Mouse (Mus musculus): ENCODE data around the gene Zfp708.

Zfp708 gene

DNA sequence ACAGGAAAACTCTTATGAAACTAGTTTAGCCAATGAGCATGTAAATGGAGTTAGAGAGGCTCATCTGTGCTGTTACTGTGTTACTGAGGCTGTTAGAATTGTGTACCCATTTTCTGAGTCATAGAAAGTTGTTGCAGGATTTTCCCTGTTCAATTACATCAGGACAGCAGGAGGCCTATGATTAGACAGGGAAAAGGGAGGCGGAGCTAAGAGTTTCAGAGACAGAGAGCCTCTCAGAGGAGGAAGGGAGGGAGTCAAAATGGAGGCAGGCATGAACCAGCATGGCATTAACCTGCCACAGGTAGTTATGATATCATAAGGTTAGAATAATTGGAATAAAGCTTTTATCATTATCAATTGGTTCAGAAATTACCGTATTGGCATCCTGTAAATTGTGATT, 25.0 kb downstream of the Zfp708 start:
- no peak for DNase-seq (ENCODE audit: low read depth, low spot score)
- Histone ChIP-seq H3K36me3 (ENCODE audit: control insufficient read depth, insufficient read depth, low read length, poor library complexity, severe bottlenecking) (peaks cover 7% of the 10 kb centered on the region; the same call in 1 of the 2 replicates), H3K27me3 (ENCODE audit: control insufficient read depth, insufficient read depth, low read length, poor library complexity, severe bottlenecking) (no peaks in the 10 kb centered on the region; the same call in 1 of the 2 replicates)

DNA sequence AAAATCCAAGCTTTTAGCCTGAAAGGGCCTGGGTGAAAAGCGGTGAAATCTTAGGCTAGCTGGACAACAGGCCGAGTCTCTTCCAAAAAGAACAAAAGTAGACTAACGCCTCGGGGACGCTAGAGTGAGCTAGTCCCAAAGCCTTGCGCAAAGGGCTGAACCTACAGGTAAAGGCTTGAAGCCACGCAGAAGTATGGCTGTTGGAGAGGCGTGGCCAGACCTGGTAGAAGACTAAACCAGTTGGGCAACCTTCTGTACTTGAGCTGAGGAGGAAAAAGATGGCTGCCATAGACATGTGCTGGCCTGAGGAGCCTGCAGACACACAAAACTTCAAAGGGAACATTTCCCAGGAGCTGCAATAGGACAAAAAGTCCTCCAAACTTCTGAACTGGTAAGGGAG, 32.4 kb downstream of the Zfp708 start:
- Histone ChIP-seq H3K27me3 (ENCODE audit: control insufficient read depth, insufficient read depth, low read length, poor library complexity, severe bottlenecking) (no peaks in the 10 kb centered on the region), H3K36me3 (ENCODE audit: control insufficient read depth, insufficient read depth, low read length, poor library complexity, severe bottlenecking) (no peaks in the 10 kb centered on the region)
- DNase-seq (ENCODE audit: low read depth, low spot score), result no peak

DNA sequence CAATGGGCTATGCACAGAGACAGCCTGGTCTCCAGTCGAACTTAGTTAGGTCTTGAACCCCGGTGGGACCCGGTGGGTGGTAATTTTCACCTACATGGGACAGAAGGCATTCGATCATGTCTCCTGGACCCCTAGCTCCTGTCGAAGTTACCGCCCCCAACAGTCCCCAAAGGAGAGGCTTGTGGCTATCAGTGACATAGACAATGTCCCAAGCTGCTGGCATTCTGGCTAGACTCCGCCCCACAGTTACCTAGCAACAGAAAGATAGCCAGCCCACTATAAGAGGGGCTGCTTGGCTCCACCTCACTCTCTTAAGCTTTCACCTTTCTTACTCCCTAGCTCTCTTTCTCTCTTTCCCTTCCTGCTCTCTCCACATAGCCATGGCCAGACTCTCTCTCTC, 35.3 kb downstream of the Zfp708 start:
- no peaks in the 10 kb centered on the region for H3K27me3 ChIP-seq (ENCODE audit: control insufficient read depth, insufficient read depth, low read length, poor library complexity, severe bottlenecking)
- DNase-seq (ENCODE audit: low read depth, low spot score), result no peak

DNA sequence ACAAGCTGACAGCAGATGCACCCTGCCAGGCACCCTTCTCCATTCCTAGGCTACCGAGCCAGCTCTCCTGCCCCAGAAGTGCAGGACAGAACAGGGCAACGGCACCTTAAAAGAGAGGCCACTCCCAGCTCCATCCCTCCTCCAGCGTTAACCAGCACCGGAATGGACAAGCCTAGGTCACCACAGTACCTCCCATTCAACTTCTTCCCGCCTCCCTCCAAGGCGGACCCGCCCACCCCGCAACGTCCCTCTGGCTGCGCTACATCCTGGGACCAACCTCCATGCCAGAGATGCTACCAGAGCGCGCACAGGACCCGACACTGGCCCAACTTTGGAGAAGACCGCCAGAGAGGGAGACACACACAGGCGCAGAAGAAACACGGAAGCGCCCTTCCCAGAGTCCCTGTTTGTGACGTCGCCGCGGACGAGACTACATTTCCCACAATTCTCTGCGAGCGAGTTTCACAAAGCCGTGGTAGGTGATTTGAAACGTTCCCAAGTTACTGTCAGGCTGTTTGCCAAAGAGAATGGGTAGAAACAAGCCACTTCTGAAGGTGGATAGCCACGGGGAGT, 36.9 kb downstream of the Zfp708 start, which contains the start of gene Zfp712:
Gene Zfp712 (minus strand): TSS at position 385 of the 573 bp plus-strand sequence.
- Histone ChIP-seq H3K36me3 (ENCODE audit: control insufficient read depth, insufficient read depth, low read length, poor library complexity, severe bottlenecking) (no peaks in the 10 kb centered on the region), H3K27me3 (ENCODE audit: control insufficient read depth, insufficient read depth, low read length, poor library complexity, severe bottlenecking) (no peaks in the 10 kb centered on the region)
- peak; percentile 90 for DNase-seq (ENCODE audit: low read depth, low spot score)

More for the DNA sequence above, 35.3 kb downstream of the Zfp708 start:
- H3K36me3 ChIP-seq (ENCODE audit: control insufficient read depth, insufficient read depth, low read length, poor library complexity, severe bottlenecking), result no peaks in the 10 kb centered on the region

DNA sequence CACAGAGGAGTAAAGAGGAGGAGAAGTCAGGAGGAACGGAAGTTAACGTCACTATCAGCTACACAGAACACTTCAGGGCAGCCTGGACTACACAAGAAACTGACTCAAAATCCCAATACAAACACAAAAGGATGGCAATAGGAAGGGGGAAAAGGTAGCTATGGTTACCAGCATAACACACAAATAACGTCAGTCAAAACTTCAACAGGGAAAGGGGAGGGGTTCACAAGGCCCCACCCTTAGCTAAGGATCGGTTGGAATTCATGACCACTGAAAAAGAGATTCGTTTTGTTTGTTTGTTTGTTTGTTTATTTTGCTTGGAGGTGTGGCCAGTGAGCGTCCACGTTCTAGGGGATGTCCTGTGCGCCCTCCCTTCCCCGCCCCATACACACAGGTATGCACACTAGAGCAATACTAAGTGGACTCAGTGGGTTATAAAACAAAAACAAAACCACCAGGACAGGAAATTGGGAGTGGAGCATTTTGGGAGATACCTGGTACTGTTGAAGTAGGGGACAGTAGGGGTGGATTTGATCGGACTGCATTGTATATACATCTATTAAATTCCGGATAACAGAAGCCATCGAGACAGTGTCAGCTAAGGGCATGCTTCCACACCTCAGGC, 37.5 kb downstream of the Zfp708 start:
- DNase-seq (ENCODE audit: low read depth, low spot score), result peak; percentile 3
- no peaks in the 10 kb centered on the region for H3K27me3 ChIP-seq (ENCODE audit: control insufficient read depth, insufficient read depth, low read length, poor library complexity, severe bottlenecking)
- H3K36me3 ChIP-seq (ENCODE audit: control insufficient read depth, insufficient read depth, low read length, poor library complexity, severe bottlenecking), result no peaks in the 10 kb centered on the region

Data from splenic B cell, adult 2 months (primary cell).